Mouse (Mus musculus): ENCODE results near the gene Tacc2.

DNA sequence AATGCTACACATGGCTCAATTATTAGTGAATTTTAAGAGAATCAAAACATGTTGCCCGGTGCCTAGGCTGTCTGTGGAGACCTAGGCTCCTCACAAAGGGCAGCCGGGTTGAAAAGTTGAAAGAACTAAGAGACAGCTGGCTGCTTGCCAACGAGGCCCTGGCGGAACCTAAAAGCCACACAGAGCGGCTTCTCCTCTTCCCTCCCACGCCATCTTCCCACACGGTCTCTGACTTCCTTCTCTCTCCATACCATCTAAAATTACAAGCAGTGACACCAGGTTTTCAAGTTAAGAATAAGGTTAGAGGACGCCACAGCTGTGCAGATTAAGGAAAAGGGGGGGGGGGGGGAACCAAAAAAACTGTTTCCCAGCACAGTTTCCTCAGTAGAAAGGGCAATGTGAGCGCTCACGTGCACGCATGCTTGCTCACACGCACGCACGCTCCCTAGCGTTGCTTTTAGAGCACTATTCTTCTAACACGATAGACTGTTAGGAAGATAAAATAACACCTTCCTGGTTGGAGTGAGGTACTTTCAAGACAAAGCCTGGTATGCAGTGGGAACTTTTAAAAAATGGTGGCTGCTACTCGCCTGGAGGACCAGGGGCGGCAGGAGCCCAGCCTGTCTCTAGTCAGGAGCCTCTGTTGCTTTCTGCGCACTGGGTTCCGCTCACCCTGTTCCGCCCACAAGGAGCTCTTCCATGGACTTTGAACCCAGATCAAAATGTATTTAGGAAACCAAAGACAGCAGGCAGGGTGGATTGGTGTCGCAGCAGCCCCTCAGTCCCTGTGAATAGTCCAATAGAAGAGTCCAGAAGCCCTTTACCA is 54.5 kb downstream of the Tacc2 start:
- TF ChIP-seq CTCF (IDR thresholded peaks at IDR 0.05; ENCODE audit: low read depth) (no peak), EP300 (IDR thresholded peaks at IDR 0.05; ENCODE audit: low read depth) (no peak)
